Mouse (Mus musculus): ENCODE data around the gene Nceh1. TPM values are rescaled to one million over a fixed set of nuclear protein-coding genes. Genes with fewer than 3 reads are reported as not detected.
A peak's percentile ranks its signal among the peaks of the same experiment; 100 is the strongest.

Gene Nceh1
- polyA plus RNA-seq, 1 experiment from 2014 or later, result 188 TPM

GRCm38 (mm10) chr3:27222052-27222451 is 39.3 kb downstream of the Nceh1 start:
- in situ Hi-C loops (cut with MboI; ENCODE audit: low pct_unique_long_range_greater_than_20kb), result no loop called here

GRCm38 (mm10) chr3:27222488-27222887 is 39.7 kb downstream of the Nceh1 start:
- ChIA-PET CTCF (interaction anchor here (1.2 to 1.8 kb wide), 2 partner anchors 8 to 103 kb away, joined by 6 to 8 read pairs; no protein-coding TSS in a partner anchor), POLR2A (no interaction called here)
- DNase-seq (ENCODE audit: low read depth, low spot score) (no peak), ATAC-seq (no peak)
- H3K27me3 ChIP-seq, result no peaks in the 10 kb centered on the region
- TF ChIP-seq CTCF (IDR thresholded peaks at IDR 0.05), result no peak
- in situ Hi-C loops (cut with MboI; ENCODE audit: low pct_unique_long_range_greater_than_20kb), result no loop called here

More at GRCm38 (mm10) chr3:27222052-27222451, 39.3 kb downstream of the Nceh1 start:
- ATAC-seq (no peak), DNase-seq (ENCODE audit: low read depth, low spot score) (no peak)
- ChIA-PET CTCF (interaction anchor here (1.9 to 2.8 kb wide), 2 partner anchors 15 kb away, joined by 4 to 11 read pairs; no protein-coding TSS in a partner anchor), POLR2A (no interaction called here)
- no peak for TF ChIP-seq CTCF (IDR thresholded peaks at IDR 0.05)
- H3K27me3 ChIP-seq, result no peaks in the 10 kb centered on the region

GRCm38 (mm10) chr3:27227629-27228453 is 45.1 kb downstream of the Nceh1 start:
- ChIA-PET CTCF (interaction anchor here (1.1 to 14.9 kb wide), 2 partner anchors 9 to 44 kb away, joined by 4 to 272 read pairs; partner anchors contain the start of gene Nceh1), POLR2A (no interaction called here)

GRCm38 (mm10) chr3:27228530-27229309 is 46.0 kb downstream of the Nceh1 start:
- ATAC-seq (no peak), DNase-seq (ENCODE audit: low read depth, low spot score) (no peak)
- ChIA-PET CTCF (interaction anchor here (1.1 to 14.9 kb wide), 2 partner anchors 8 to 45 kb away, joined by 4 to 272 read pairs; partner anchors contain the start of gene Nceh1), POLR2A (interaction anchor here (0.6 to 0.9 kb wide), 2 partner anchors 45 to 566 kb away, joined by 4 to 6 read pairs; no protein-coding TSS in a partner anchor)
- in situ Hi-C loops (cut with MboI; ENCODE audit: low pct_unique_long_range_greater_than_20kb), result no loop called here
- no peaks in the 10 kb centered on the region for H3K27me3 ChIP-seq
- TF ChIP-seq CTCF (IDR thresholded peaks at IDR 0.05), result no peak

More at GRCm38 (mm10) chr3:27227629-27228453, 45.1 kb downstream of the Nceh1 start:
- in situ Hi-C loops (cut with MboI; ENCODE audit: low pct_unique_long_range_greater_than_20kb), result no loop called here
- no peaks in the 10 kb centered on the region for H3K27me3 ChIP-seq
- DNase-seq (ENCODE audit: low read depth, low spot score), result no peak
- no peak for TF ChIP-seq CTCF (IDR thresholded peaks at IDR 0.05)
- no peak for ATAC-seq

GRCm38 (mm10) chr3:27233361-27233760 is 50.6 kb downstream of the Nceh1 start:
- ATAC-seq, result no peak
- no peak for TF ChIP-seq CTCF (IDR thresholded peaks at IDR 0.05)
- ChIA-PET POLR2A (interaction anchor here (0.5 kb wide), 1 partner anchor 12 kb away, joined by 7 read pairs; no protein-coding TSS in a partner anchor), CTCF (interaction anchor here (0.9 to 14.9 kb wide), 4 partner anchors 18 to 89 kb away, joined by 3 to 272 read pairs (median 3); partner anchors contain the start of gene Nceh1)
- no peak for DNase-seq (ENCODE audit: low read depth, low spot score)
- in situ Hi-C loops (cut with MboI; ENCODE audit: low pct_unique_long_range_greater_than_20kb), result no loop called here
- no peaks in the 10 kb centered on the region for H3K27me3 ChIP-seq

- no peak for DNase-seq (ENCODE audit: low read depth, low spot score)
- in situ Hi-C loops (cut with MboI; ENCODE audit: low pct_unique_long_range_greater_than_20kb), result no loop called here
- ChIA-PET CTCF (interaction anchor here (1.1 to 14.9 kb wide), 3 partner anchors 32 to 89 kb away, joined by 3 to 272 read pairs (median 3); partner anchors contain the start of gene Nceh1), POLR2A (interaction anchor here (3.6 kb wide), 1 partner anchor 51 kb away, joined by 19 read pairs; the partner anchor contains the start of gene Nceh1)
- ATAC-seq, result no peak
- TF ChIP-seq CTCF (IDR thresholded peaks at IDR 0.05), result no peak
- H3K27me3 ChIP-seq, result no peaks in the 10 kb centered on the region
Measured at GRCm38 (mm10) chr3:27233841-27234240, 51.1 kb downstream of the Nceh1 start.

GRCm38 (mm10) chr3:27234976-27235375 is 52.2 kb downstream of the Nceh1 start:
- no peaks in the 10 kb centered on the region for H3K27me3 ChIP-seq
- CTCF ChIA-PET, result interaction anchor here (1.1 to 14.9 kb wide), 4 partner anchors 11 to 116 kb away, joined by 4 to 272 read pairs (median 14); partner anchors contain the start of gene Nceh1
- no peak for TF ChIP-seq CTCF (IDR thresholded peaks at IDR 0.05)
- no peak for DNase-seq (ENCODE audit: low read depth, low spot score)
- in situ Hi-C loops (cut with MboI; ENCODE audit: low pct_unique_long_range_greater_than_20kb), result loop anchor here (5.0 kb wide), 1 partner anchor 53 kb away; the partner anchor contains the start of gene Nceh1
- POLR2A ChIA-PET, result interaction anchor here (3.6 kb wide), 1 partner anchor 52 kb away, joined by 19 read pairs; the partner anchor contains the start of gene Nceh1
- ATAC-seq, result no peak

GRCm38 (mm10) chr3:27237226-27237625 is 54.5 kb downstream of the Nceh1 start:
- TF ChIP-seq CTCF (IDR thresholded peaks at IDR 0.05), result peak; percentile 79
- CTCF ChIA-PET, result interaction anchor here (0.8 to 14.9 kb wide), 23 partner anchors 8 to 217 kb away, joined by 3 to 272 read pairs (median 4); partner anchors contain the start of gene Nceh1
- peak; percentile 66 for ATAC-seq
- in situ Hi-C loops (cut with MboI; ENCODE audit: low pct_unique_long_range_greater_than_20kb), result loop anchor here (5.0 kb wide), 1 partner anchor 55 kb away; the partner anchor contains the start of gene Nceh1
- H3K27me3 ChIP-seq, result no peaks in the 10 kb centered on the region
- peak; percentile 61 for DNase-seq (ENCODE audit: low read depth, low spot score)
- POLR2A ChIA-PET, result interaction anchor here (0.6 to 3.6 kb wide), 6 partner anchors 14 to 1376 kb away, joined by 3 to 19 read pairs (median 4); partner anchors contain the start of gene Nceh1

GRCm38 (mm10) chr3:27238563-27238962 is 55.8 kb downstream of the Nceh1 start:
- TF ChIP-seq CTCF (IDR thresholded peaks at IDR 0.05), result no peak
- ATAC-seq (no peak), DNase-seq (ENCODE audit: low read depth, low spot score) (no peak)
- no peaks in the 10 kb centered on the region for H3K27me3 ChIP-seq
- CTCF ChIA-PET, result interaction anchor here (0.9 to 14.9 kb wide), 9 partner anchors 9 to 215 kb away, joined by 3 to 272 read pairs (median 4); partner anchors contain the start of gene Nceh1
- in situ Hi-C loops (cut with MboI; ENCODE audit: low pct_unique_long_range_greater_than_20kb), result loop anchor here (5.0 kb wide), 1 partner anchor 56 kb away; the partner anchor contains the start of gene Nceh1
- POLR2A ChIA-PET, result interaction anchor here (0.7 kb wide), 1 partner anchor 23 kb away, joined by 3 read pairs; no protein-coding TSS in a partner anchor

All from Patski (cell line).